Mouse (Mus musculus) skeletal muscle tissue, adult 2 months (tissue): Measurements from ENCODE around the gene Tmem158.
A peak's percentile ranks its signal among the peaks of the same experiment; 100 is the strongest.

Experiments
- DNase-seq: peaks from one replicate; pipeline ENCODE4 v3.0.0-alpha.2; 2012; ENCODE audit warnings: low read depth, low spot score

Gene Tmem158

DNA sequence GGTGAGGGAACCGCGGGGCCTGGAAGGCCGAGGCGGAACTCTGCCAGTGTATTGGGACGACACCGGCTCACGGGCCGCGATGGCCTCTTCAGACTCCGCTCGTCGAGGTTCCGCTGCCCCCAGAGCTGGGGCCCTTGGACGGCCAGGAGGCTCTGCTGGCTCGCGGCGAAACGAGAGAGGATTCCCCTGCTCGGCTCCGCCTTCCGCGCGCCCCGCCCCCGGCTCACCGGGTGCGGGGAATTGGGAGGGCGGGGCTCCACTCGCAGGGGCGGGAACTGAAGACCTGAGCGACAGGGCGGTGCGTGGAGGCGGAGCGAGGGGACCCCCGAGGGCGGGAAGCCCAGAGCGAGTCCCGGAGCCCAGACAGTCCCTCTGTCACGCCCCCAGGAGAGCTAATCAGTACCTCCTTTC lies at the start of gene Tmem158:
Tmem158 (minus strand) TSS at position 154 of the 411 bp plus-strand sequence.
- peak; percentile 24 for DNase-seq

DNA sequence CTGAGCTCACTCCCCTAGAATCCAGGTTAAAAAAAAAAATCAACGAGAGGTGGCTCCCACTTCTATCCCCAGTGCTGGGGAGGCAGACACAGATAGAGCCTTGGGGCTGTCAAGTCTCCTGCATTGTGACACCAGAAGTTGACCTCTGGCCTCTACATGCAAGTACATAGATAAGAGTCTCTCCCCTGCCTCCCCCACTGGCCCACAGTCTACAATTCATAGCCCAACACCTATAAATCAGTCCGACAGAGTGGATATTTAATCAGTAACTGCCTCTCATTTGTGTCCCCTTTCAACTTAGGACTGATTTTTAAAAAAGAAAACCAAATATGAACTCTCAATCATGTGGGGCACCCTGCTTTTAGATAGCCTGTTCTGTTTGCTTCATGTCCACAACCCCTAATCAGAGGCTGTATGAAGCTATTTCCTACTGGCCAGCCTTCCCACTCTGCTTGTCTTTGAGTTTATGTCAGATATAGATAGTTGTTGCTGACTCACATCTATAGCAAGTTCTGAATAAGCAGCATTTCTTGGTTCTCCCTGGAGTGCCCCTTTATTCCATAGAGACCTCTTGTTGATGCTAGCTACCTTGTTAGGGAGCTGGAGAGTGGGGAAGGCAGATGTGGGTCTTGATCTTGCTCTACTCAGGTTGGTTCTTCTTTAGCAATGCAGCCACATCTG lies 49.3 kb upstream of the Tmem158 start:
- DNase-seq: no peak

DNA sequence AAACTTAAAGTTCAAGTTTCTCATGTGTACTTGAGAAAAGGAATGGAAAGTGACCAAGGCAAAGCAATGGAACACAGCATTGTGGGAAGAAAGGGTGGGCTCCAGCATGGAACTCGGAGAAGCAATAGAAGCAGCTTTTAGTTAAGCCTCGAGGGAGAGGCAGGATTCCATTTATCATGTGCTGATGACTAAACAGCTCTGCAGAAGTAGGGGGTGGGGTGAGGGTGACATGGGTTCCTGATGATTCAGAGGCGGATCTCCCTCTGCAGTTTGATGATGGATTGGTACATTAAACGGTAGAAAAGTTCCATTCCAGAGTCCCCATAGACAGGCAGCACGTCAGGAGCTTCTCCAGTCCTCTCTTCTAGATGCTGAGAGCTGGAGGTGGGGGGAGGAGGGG lies 48.5 kb upstream of the Tmem158 start:
- peak; percentile 20 for DNase-seq

DNA sequence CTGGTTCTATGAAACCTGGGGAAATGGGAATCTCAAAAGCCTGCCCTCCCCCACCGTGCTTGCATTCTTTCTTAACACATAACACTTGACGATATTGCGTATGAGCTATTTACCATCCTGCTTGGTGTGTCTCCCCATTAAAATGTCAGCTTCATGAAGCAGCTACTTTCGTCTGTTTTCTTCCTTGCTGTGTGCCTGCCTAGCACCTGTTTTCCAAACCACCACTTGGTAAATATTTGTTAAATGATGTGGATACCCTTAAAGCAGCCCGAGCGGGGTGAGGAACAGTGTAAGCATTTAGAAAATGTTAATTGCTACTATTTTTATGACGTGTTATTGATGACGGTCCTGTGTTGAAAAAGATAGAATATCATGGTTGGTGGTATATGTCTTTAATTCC lies 44.4 kb upstream of the Tmem158 start:
- DNase-seq: no peak

DNA sequence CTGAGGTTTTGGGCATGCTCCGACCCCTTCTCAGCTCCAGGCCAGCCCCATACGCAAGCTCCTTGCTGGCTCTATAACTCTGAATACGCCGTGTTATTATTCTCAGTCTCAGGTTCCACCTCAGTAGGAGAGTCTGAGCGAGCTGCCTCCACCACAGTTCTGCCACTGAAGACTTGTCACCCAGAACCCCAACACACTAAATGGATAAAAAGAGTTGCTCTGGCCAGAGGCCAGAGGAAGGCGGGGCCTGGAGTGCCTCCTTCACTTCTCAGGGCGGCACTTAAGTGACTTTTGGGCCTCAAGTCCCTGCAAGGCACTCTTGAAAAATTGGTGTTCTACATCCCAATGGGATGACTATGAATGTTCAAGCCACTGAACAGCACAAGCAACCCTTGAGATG lies 43.4 kb upstream of the Tmem158 start:
- no peak for DNase-seq

DNA sequence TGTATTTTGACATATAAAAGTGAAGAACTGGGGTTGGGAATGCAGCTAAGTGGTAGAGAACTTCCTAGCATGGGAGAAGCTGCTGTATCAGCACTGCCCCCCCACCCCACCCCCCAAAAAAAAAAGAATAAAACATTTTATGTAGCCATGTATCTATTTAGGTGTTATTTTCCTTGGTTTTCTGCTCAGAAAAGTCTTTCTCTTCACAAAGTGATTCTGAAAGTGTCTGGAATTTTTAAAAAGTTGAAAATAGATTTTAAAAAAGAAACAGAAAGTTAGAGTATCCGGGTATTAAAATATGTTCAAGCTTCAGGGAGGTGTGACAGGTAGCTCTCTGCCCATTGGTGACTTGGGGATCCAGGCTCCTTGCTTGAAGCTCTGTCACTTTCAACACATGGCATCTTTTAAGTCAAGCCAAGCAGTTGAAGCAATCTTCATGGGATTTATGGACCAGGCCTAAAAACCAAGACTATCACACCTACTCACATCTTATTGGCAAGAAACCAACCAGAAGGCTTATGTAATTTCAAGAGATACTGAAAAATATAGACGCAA lies 42.3 kb upstream of the Tmem158 start:
- no peak for DNase-seq

DNA sequence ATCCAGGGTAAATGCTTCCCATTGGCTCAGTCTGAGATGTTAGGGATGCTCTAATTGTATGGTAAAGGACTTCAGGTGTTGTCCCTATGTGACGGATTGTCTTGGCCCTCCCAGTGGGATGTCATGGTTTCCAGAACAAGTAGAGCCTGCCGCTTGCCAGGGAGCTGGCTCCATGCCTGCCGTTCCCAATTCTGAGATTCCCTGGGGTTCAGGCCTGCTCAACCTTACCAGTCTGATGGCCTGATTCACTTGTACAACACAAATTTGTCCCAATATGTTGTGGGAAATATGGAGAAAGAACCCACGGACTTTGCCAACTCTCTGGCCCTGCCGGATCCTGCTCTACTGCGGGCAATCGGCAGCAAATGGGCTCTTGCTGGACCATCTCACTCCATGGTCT lies 37.3 kb upstream of the Tmem158 start:
- DNase-seq: no peak

DNA sequence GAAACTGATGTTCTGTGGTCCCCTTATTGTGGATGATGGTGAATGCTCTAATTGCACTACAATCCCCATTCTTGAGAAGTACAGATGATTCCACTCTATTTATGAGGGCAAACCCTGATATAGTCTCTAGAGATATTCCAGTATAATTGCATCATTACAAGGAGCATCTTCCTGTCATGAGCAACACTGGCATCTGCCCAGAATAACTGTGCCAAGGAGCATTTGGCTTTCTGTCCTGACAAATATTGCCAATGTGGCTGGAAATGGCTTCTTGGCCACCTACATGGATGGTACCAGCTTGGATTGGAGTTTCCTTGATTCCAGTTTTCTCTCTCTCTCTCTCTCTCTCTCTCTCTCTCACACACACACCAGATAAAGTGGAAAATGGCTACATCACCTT lies 35.7 kb upstream of the Tmem158 start:
- no peak for DNase-seq

DNA sequence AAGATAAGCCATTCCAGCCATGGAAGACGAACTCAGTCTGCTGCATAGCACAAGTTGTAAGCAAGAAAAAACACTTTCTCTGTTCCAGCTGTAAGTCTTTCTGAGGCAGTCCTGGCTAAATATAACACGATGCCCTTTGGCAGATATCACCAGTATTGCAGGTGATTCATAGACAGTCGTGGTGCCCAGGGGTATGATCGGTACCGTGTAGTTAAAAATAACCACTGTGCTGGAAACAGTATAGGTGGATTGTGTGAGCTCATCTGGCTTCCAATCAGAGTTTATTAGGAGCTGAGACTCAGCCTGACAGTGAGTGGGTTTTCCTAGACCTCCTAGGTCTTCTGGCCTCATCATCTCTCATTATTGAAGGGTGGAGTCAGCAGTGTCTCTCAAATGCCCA lies 34.0 kb upstream of the Tmem158 start:
- DNase-seq: peak; percentile 21

DNA sequence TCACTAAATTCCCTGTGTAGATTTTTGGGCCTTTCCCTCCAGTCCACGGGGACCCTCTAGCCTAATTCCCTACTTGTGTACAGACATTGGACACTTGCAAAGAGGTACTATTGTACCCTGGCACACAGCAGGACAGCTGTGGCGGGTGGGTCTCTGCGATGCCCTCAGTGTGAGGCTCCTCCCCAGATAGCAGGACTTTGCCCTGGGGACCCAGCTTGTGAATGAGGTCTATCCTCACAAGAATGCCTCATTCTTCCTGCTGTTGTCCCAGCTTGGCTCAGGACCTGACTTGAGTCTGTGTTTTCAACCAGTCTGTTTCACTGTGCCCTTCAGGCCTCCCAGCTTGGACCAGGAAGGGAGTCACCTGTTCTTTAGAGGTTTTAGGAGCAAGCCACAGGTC lies 27.8 kb upstream of the Tmem158 start:
- DNase-seq: no peak

DNA sequence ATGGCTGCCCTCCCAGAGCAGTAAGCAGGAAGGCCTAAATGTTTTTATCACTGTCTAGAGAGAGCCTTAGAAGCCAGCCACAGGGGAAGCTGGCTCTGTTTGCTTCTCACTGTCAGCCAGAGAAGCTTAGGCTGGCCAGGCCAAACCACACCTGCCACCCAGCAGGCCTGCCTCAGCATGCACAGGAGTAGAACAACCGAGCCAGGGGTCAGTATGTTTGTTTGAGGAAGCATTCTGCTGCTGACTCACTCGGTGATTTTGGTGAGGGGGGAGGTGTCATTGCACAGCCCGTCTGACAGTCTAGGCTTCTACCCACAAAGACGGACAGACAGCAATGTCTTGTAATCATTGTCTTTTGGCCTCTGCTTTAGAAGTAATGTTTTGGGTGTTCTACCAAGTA lies 25.1 kb upstream of the Tmem158 start:
- no peak for DNase-seq

DNA sequence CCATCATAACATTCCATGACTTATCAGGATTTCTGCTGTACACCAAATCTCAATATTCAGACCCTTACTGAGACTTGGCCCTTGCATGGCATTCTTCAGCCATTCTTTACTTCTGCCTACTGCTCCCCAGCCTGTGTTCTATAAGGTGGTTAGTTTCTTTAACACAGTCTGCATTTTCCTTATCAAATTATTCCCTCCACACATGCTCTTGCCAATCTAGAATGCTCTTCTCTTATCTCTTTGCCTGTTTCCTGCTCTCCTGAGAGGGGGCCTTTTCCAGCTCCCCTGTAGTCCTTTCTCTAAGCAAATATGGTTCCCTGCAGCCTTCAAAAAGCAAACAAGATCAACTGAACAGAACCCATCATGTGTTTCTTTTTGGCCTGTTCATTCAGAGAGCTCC lies 20.2 kb upstream of the Tmem158 start:
- no peak for DNase-seq

DNA sequence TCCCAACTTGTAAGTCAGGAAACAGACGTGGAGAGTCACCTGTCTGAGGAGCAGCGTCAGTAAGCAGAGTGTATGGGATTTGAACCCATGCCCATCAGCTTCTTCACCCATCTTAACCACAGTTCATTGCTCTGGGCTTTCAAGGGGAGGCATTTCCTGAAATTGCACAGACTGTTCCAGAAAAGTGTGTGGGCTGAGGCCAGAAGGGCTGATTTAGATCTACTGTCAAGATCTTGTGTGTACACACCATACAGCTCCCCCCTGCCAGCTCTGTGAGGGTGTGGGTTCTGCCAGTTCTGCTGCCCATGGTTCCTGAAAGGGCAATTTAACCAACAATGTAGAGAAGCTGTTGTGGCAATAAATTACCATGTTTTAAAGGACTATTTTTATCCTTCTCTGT lies 17.4 kb upstream of the Tmem158 start:
- no peak for DNase-seq

DNA sequence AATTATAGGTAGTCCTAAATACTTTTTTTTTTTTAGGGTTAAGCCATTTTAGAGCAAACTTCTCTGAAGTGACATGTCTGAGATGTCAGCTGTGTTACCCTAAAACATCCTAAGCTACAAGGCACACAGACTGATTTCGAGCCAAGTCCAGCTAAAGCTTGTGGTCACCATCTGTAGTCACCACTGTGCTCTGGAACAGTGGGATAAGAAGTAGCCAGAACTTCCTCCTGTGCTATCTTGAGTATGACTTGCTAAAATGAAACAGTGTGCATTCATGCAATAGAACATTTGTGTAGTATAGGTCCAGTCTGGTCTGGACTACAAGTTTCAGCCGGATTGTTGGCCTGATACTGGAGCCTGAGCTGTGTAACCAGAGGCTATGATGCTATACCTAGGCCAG lies 14.8 kb upstream of the Tmem158 start:
- DNase-seq: no peak

DNA sequence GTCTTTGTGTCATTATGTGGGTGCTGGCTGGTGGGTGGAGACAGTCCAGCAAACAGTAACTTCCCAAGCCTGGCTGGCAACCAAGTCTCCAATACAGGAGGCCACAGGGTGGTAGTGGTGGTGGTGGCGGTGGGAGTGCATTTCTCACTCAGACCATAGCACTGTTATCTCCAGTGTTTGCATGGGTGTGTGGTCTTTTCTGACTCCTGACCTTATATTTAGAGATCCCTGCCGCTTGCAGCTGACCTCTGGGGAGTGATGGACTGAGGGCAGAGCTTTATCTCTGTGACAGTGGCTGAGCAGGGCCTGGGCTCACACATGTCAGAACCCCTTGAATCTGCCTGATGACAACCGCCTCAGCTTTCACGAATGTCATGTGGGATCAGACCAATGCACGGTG lies 14.1 kb upstream of the Tmem158 start:
- no peak for DNase-seq

DNA sequence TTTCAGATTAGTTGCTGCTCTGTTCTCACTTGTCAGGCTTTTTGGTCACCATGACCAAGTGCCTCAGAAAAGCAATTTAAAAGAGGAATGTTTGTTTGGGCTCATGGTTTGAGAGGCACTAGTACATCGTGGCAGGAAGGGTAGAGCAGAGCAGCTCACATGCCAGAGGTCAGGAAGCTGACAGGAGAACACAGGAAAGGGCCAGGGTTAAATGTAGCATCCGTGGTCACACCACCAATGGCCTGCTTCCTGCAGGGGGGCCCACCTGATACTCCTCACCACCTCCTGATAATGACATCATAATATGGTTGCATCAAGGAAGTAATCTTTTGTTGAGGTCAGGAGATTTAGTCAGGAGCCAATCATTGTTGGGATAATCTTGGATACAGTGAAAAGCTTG lies 13.3 kb upstream of the Tmem158 start:
- DNase-seq: no peak

DNA sequence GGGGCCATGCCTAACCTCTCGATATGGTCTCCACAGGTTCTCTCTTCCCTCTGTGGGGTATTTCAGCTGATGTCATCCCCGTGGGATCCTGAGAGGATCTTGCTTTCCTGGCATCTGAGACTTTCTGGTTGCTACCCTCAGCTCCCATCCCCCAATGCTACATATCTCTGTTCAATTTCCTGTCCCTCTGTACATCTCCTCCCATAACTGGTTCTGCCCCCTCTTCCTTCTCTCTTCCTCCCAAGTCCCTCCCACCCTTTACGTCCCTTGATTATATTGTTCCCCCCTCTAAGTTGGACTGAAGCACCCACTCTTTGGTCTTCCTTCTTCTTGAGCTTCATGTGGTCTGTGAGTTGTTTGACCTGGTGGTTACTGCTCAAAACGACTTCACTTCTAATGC lies 11.0 kb upstream of the Tmem158 start:
- no peak for DNase-seq

DNA sequence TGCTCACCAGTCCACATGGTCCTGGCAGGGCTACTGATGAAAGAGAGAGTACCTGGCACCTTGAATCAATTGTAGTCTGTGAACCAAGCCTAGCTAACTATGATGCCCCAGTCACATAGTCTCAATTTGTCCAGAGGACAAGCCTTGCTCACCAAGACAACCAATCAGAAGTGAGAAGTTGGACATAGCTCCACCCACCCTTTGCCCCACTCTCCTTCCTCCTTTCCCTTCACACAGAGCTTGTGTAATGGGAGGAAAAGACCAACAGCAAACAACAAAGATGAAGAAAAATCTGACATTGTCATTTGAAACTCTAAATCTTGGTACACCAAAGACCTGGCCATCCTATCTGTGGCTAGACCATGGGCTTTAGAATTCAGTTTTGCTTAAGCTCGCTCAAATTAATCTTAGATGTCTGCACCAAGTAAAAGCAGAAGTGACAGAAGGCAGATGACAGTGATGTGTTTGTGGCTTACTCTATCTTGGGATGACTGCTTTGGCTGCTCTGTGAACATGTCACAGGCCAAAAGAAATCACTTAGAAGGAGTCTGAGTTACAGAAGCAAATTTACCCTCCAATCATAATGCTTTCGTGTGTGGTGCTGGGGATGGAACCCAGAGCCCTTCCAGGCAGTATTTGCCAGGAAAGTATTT lies 9.5 kb upstream of the Tmem158 start:
- no peak for DNase-seq

DNA sequence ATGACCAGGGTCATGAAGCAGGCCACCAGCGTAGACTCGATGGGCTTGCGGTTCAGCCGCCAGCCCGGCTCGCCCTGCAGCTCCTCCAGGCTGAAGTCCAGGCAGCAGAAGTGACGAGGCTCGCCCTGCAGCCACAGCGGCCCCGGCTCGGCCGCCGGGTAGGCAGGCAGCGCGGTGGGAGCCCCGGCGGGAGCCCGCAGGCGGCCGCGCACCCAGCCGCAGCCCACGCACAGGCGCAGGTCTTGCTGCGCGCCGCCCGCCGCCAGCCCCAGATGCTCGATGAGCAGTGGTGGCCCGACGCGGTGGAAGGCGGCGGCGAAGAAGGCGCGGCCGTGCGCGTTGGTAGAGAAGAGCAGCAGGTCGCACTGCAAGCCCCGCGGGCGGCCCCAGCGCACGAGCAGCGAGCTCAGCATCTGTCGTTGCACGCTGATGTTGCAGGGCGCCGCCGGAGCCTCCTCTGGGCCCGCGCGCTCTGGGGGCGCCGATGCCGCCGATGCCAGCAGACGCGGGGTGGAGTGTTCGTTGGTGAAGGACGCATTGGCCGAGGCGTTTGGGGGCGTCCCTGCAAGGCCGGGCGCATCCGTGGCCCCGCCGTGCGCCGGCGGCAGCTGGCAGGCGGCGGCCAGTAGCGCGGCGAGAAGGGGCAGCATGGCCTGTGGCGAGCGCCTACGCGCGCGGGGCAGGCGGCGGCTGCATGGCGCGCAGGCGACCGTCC lies 511 bp downstream of the Tmem158 start:
- peak; percentile 46 for DNase-seq

DNA sequence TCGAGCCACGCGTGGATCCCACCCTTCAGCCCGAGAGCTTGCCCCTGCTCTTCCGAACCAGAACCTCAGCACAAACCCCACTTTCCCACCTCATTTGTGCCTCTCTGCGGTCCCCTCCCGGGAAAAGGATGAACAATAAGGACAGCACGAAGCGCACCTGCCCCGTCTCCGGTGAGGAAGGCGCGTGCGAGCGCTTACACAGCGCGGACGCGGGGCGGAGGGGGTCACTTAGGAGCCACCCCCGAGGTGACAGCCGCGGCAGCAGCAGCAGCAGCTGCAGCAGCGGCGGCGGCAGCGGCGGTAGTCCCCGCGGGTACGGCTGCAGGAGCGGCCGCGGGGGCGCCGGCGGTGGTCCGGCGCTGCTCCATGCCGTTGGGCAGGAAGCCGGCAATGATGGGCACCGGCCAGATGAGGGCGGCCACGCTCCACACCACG lies 1.1 kb downstream of the Tmem158 start:
- no peak for DNase-seq

DNA sequence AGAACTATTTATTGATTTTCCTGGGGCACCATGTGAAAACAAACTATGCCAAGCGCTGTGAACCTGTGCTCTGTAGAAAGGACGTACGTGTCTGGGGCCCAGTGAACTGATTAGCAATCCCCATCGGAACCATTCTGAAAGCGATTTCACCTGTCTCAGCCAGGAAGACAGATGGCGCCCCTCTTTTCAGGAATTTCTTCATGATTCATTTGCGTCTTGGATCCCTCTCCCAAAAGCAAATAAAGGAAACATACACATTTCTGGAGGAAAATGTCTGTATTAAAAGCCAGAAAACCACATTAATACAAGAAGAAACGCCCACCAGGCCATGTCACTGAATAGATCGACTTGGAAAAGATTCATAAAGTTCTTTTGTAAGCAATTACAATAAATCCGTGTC lies 1.8 kb downstream of the Tmem158 start:
- DNase-seq: no peak

DNA sequence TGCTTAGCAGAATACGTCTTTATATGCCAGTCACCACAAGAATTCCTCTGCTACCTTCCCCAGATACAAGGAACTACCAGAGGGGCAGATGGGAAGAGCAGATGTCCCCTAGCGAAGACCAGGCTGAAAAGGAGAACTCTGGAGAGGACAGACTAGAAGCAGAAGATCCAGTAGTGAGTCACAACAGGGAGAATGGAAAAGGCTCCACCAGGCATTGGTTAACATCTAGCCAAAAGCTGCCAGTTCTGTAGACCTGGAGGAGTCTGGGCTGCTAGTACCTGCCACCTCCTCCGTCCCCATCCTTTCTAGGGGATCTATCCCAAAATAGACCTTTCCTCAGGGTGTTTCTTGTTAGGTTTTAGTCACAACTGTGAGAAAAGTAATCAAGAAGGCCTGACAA lies 4.8 kb downstream of the Tmem158 start:
- no peak for DNase-seq

DNA sequence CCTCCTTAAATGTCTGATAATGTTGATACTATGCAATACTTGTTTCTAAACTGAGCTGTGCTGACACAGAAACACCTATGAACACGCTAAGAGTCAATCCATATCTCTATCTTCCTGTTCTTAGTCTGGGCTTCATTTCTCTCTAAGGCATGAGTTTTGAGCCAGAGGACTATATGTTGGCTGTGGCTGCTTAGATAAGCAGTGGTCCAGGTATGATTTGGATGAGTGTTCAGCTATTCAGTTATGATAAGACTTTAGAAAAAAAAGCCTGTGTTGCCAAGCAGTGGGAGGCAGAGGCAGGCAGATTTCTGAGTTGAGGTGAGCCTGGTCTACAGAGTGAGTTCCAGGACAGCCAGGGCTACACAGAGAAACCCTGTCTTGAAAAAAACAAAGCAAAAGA lies 12.6 kb downstream of the Tmem158 start:
- DNase-seq: no peak
